ENCODE assay signal across 9 mouse cellular contexts in the genomic region with DNA sequence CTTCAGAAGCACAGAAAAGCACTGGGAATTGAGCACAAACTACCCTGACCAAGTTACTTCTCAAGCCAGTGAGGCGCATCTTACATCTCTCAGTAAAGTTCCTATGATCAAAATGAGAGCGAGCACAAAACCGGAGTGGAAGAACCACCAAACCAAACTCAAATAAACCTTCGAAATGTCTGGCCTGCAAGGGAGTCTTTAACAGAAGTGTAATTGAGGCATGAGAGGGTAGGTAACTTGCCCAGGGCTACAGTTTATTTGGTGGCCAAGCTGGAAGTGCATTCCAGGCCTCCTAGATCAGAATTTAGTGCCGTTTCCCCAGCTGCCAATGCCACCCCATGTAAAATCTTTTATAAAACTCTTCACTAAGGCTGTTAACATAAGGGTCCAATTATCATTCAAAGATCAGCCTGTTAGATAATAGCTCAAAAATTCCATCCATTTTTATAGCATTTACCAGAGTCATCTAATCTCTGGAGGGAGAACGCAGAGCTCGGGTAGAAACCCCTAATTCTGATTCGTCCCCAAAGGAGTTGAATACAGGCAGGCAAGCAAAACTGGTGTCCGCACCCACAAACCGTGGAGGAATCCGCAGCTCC.
DNase-seq lines count a peak whose midpoint lies in the region; ATAC-seq and TF ChIP-seq lines count a peak whose summit lies in the region.
"Had no signal": no experiment of that assay in that cellular context is flagged by ENCODE, and none has a peak within 500 bp of the region (broad histone marks: within the 10 kb centered on the region; RNA-seq: fewer than 3 reads in every experiment).

No protein-coding gene starts in this region.

- DNase-seq in heart, postnatal 25 days (ENCODE audit: low spot score), result no peak
- DNase-seq in ES-E14 (ENCODE audit: low read depth, low spot score), result no peak
- no peak for DNase-seq in forebrain, postnatal 0 days
- no peak for DNase-seq in urinary bladder, postnatal 10 days (ENCODE audit: low spot score)
- DNase-seq in cerebellum, adult 11 months, result no peak
- DNase-seq in frontal cortex, postnatal 36 days (ENCODE audit: low spot score in 2 of 2), result no peak

- TF ChIP-seq CTCF in forebrain, postnatal 0 days (IDR thresholded peaks at IDR 0.05; ENCODE audit: low read depth), result no peak

- no peaks in the 10 kb centered on the region for H3K9me3 ChIP-seq in heart, embryonic 15.5 days (replicated peaks)
- no peaks in the 10 kb centered on the region for H3K9me3 ChIP-seq in ES-E14 (ENCODE audit: control insufficient read depth, insufficient read depth, low read depth, low read length)
- H3K9me3 ChIP-seq in forebrain, postnatal 0 days (ENCODE audit: low read length), result no peaks in the 10 kb centered on the region

- 26% methylated on average over 11 of the region's 11 CpGs for WGBS in heart, embryonic 15.5 days
- 13% methylated on average over 11 of the region's 11 CpGs for WGBS in forebrain, postnatal 0 days
- WGBS in macrophage (ENCODE audit: missing documents), result 32% methylated on average over 11 of the region's 11 CpGs

- peaks cover 42% of the 10 kb centered on the region for H3K4me1 ChIP-seq in heart, embryonic 15.5 days (replicated peaks)
- peaks cover 20 to 24% of the 10 kb centered on the region in 2 experiments for H3K4me1 ChIP-seq in ES-E14 (ENCODE audit: control insufficient read depth in 2 of 2, insufficient read depth in 2 of 2, low read length in 2 of 2, poor library complexity in 1 of 2)
- H3K4me1 ChIP-seq in forebrain, postnatal 0 days (ENCODE audit: insufficient read depth), result peaks cover 9% of the 10 kb centered on the region

- in situ Hi-C loops in ES-E14 (cut with MboI; ENCODE audit: low sequenced_read_pairs in 2 of 2, unreplicated experiment in 2 of 2), result no loop called here

- no peaks in the 10 kb centered on the region for H3K27me3 ChIP-seq in heart, embryonic 15.5 days
- H3K27me3 ChIP-seq in forebrain, postnatal 0 days (ENCODE audit: insufficient read depth, low read length), result no peaks in the 10 kb centered on the region
- H3K27me3 ChIP-seq: Patski had no signal

- H3K4me3 ChIP-seq in heart, embryonic 15.5 days, result peak overlapping the region; percentile 99
- peak overlapping the region; percentile 93 to 99 for H3K4me3 ChIP-seq in ES-E14 (ENCODE audit: insufficient read depth in 1 of 2, low read depth in 1 of 2, low read length in 2 of 2, poor library complexity in 1 of 2, severe bottlenecking in 1 of 2)
- peak overlapping the region; percentile 97 for H3K4me3 ChIP-seq in forebrain, postnatal 0 days (ENCODE audit: low read depth, low read length)
- H3K4me3 ChIP-seq in macrophage (ENCODE audit: inconsistent target), result peak overlapping the region; percentile 39

- no peak for ATAC-seq in heart, embryonic 15.5 days (replicated peaks; ENCODE audit: insufficient number of reproducible peaks, insufficient read depth, low FRiP score, low read depth)
- ATAC-seq in forebrain, postnatal 0 days, result no peak

- intact Hi-C loops in heart, postnatal 25 days (cut with DNase I), result loop anchor here (5.0 kb wide), 1 partner anchor 89 kb away; a partner anchor contains a TSS

- H3K36me3 ChIP-seq in heart, embryonic 15.5 days, result no peaks in the 10 kb centered on the region
- H3K36me3 ChIP-seq in ES-E14 (ENCODE audit: control insufficient read depth, insufficient read depth, low read length, poor library complexity, severe bottlenecking) (no peaks in the 10 kb centered on the region), macrophage (ENCODE audit: inconsistent target) (no peaks in the 10 kb centered on the region)
- H3K36me3 ChIP-seq in forebrain, postnatal 0 days (ENCODE audit: insufficient read depth), result no peaks in the 10 kb centered on the region

- peak overlapping the region; percentile 91 for H3K4me2 ChIP-seq in heart, embryonic 15.5 days
- peak overlapping the region; percentile 97 for H3K4me2 ChIP-seq in forebrain, postnatal 0 days (ENCODE audit: low read depth)

- H3K79me2 ChIP-seq in macrophage (ENCODE audit: inconsistent target), result peaks cover 56% of the 10 kb centered on the region

- peak overlapping the region; percentile 94 for H3K9ac ChIP-seq in heart, embryonic 15.5 days
- peak overlapping the region; percentile 97 for H3K9ac ChIP-seq in ES-E14 (ENCODE audit: insufficient read depth, low read depth, low read length, poor library complexity, severe bottlenecking)
- peak overlapping the region; percentile 63 for H3K9ac ChIP-seq in forebrain, postnatal 0 days

- 0 out of 2 replicates have a peak overlapping the region, but pooled peaks have one; percentile 92 for H3K27ac ChIP-seq in heart, embryonic 15.5 days
- H3K27ac ChIP-seq in ES-E14 (ENCODE audit: insufficient read depth, low read depth, low read length, poor library complexity, severe bottlenecking), result no peak overlapping the region; the same call in 1 of the 2 replicates
- no peak overlapping the region for H3K27ac ChIP-seq in forebrain, postnatal 0 days (ENCODE audit: low read depth, low read length)
- H3K27ac ChIP-seq in macrophage, result no peak overlapping the region

TF ChIP-seq in ES-E14, 5 proteins besides CTCF, POLR2A, EP300 and RAD21:
- TF ChIP-seq ZNF384 (IDR thresholded peaks at IDR 0.05; ENCODE audit: low read depth, low read length) (no peak), HCFC1 (IDR thresholded peaks at IDR 0.05; ENCODE audit: borderline replicate concordance, insufficient read depth, low read length) (no peak), CHD2 (IDR thresholded peaks at IDR 0.05; ENCODE audit: low read depth, low read length) (no peak), MAFK (IDR thresholded peaks at IDR 0.05; ENCODE audit: insufficient read depth, low read depth, low read length) (no peak), ZC3H11A (IDR thresholded peaks at IDR 0.05; ENCODE audit: borderline replicate concordance, low read depth, low read length) (no peak)

Comparison
In these comparisons a context has a peak if more than half of its experiments do, and no peak if none do; other contexts are left out.
1. H3K4me3 ChIP-seq: peak in every context shown above with its lines; median percentile 99 in heart, embryonic 15.5 days; 97 in forebrain, postnatal 0 days; 96 in ES-E14; 39 in macrophage.